Mouse (Mus musculus) regulatory T cell (primary cell): ENCODE results near the gene Prr3.

ENCODE experiments used
- in situ Hi-C: fragments of 300-600 bp; cut with MboI, MseI; formaldehyde crosslinking; loops from one replicate; pipeline ENCODE4 v1.15.1; 2025; ENCODE audit warnings: high pct_unique_total_duplicates

The Prr3 gene

GRCm38 (mm10) chr17:35939941-35940340, 40.1 kb downstream of the Prr3 start:
- in situ Hi-C loops, result loop anchor here (5.0 kb wide), 1 partner anchor 47 kb away; no protein-coding TSS in a partner anchor

- in situ Hi-C loops, result loop anchor here (5.0 kb wide), 1 partner anchor 48 kb away; no protein-coding TSS in a partner anchor
Measured at GRCm38 (mm10) chr17:35939108-35939507, 40.9 kb downstream of the Prr3 start.

GRCm38 (mm10) chr17:35937700-35938348, 42.2 kb downstream of the Prr3 start:
- in situ Hi-C loops, result loop anchor here (5.0 kb wide), 1 partner anchor 49 kb away; no protein-coding TSS in a partner anchor

- in situ Hi-C loops, result loop anchor here (5.0 kb wide), 1 partner anchor 52 kb away; no protein-coding TSS in a partner anchor
Measured at GRCm38 (mm10) chr17:35935763-35936162, 44.3 kb downstream of the Prr3 start.

- in situ Hi-C loops, result no loop called here
Measured at GRCm38 (mm10) chr17:35932608-35933007, 47.4 kb downstream of the Prr3 start.

GRCm38 (mm10) chr17:35930627-35931026, 49.4 kb downstream of the Prr3 start:
- in situ Hi-C loops, result no loop called here

GRCm38 (mm10) chr17:35929534-35929933, 50.5 kb downstream of the Prr3 start:
- in situ Hi-C loops, result loop anchor here (5.0 kb wide), 2 partner anchors 33 to 103 kb away; partner anchors contain the start of gene H2-T23

GRCm38 (mm10) chr17:35927471-35927870, 52.6 kb downstream of the Prr3 start:
- in situ Hi-C loops, result loop anchor here (5.0 kb wide), 2 partner anchors 35 to 105 kb away; partner anchors contain the start of gene H2-T23

- in situ Hi-C loops, result no loop called here
Measured at GRCm38 (mm10) chr17:35923281-35923680, 56.8 kb downstream of the Prr3 start.

GRCm38 (mm10) chr17:35922566-35922965, 57.5 kb downstream of the Prr3 start:
- in situ Hi-C loops, result no loop called here
